Mouse (Mus musculus) cortical plate, adult 2 months (tissue): ENCODE data around the gene Cdc42bpa. TPM values are rescaled to one million over a fixed set of nuclear protein-coding genes. Genes with fewer than 3 reads are reported as not detected.

Experiments
- H3K27ac ChIP-seq: fragments of 200-500 bp; 2 replicates; pipeline ENCODE4 v1.5.1; 2012; ENCODE audit warnings: low read length, control low read depth, inconsistent platforms; ENCODE audit not compliant: insufficient read depth
- H3K4me1 ChIP-seq: fragments of 200-500 bp; 2 replicates; pipeline ENCODE4 v1.6.1; 2011; ENCODE audit warnings: low read length; ENCODE audit not compliant: control insufficient read depth, insufficient read depth
- H3K4me3 ChIP-seq: fragments of 200-500 bp; 2 replicates; pipeline ENCODE4 v1.5.1; 2011; ENCODE audit warnings: mild to moderate bottlenecking, low read length, control low read depth; ENCODE audit not compliant: insufficient read depth
- CTCF ChIP-seq: fragments of 200-500 bp; IDR thresholded peaks from 2 replicates; pipeline ENCODE4 v1.5.1; 2011; ENCODE audit warnings: mild to moderate bottlenecking, control low read depth, low read length; ENCODE audit not compliant: insufficient read depth; ENCODE audit errors: extremely low read depth
- POLR2A ChIP-seq: fragments of 200-500 bp; IDR thresholded peaks from 2 replicates; pipeline ENCODE4 v1.6.1; 2011; ENCODE audit warnings: mild to moderate bottlenecking, low read length, control low read depth; ENCODE audit not compliant: insufficient read depth; ENCODE audit errors: extremely low read depth
- polyA plus RNA-seq: library from polyadenylated mRNA; depleted of rRNA; stranded (reverse); fragments of >200 nt; gene quantifications from 2 replicates; pipeline ENCODE4 v1.2.3, GENCODE M21; 2012

Cdc42bpa gene
- polyA plus RNA-seq, 1 experiment, result 147 TPM

DNA sequence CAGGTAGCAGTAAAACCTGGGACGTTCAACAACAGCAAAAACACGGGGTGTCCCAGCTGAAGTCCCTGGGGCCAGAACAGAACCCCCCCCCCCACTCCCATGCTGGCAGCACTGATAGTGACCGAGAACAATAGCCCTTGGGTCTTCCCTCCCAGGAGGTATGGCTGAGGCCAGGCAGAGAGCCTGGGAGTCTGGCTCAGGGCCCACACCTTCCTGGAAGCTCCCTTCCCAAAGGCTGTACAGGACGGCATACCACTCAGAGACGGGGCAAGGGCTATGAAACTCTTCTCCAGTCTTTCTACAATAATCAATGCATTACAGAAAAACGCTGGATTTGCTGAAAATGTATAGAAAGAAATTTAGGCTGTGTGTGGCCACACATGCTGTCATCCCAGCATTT lies 214.4 kb downstream of the Cdc42bpa start:
- H3K4me3 ChIP-seq, result no peak overlapping the region
- TF ChIP-seq CTCF, result no peak
- no peak for TF ChIP-seq POLR2A
- no peaks in the 10 kb centered on the region for H3K4me1 ChIP-seq
- H3K27ac ChIP-seq, result no peak overlapping the region

DNA sequence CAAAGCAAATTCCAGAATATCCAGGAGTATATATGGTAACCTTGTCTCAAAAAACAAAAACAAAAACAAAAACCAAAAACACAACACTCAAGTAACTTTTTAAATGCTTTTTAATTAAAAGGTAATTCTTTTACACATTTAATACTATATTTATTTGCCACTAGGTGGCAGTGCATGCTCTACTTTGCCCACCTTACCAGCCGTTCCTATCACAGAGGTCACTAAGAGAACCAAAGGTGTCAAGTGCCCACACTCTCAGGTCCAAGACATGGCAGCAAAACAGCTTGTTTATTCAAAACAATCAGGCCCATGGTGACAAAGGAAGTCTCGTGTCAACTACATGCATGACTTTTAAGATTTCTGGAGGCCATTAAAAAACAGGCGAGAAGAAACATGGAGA lies 214.9 kb downstream of the Cdc42bpa start:
- no peak overlapping the region for H3K4me3 ChIP-seq
- H3K27ac ChIP-seq, result no peak overlapping the region
- H3K4me1 ChIP-seq, result no peaks in the 10 kb centered on the region
- TF ChIP-seq CTCF (peak; percentile 70), POLR2A (no peak)

DNA sequence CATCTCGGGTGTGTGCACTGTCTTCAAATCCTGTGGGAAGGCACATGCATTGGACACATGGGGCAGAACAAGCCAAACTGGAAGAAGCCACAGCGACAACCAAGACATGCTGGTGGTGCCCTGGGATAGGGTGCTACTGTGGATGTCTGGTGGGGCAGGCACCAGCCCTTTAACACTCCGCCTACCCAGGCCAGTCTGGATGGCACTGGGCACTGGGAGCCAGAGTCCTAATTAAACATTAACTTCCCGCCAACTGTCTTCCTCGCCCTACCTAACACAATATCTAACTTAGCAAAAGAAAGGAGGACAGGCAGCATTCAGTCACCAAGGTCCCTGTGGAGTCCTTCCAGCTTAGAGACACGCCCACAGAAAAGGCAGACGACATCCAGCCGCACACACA lies 215.4 kb downstream of the Cdc42bpa start:
- no peak for TF ChIP-seq POLR2A
- no peak for TF ChIP-seq CTCF
- no peak overlapping the region for H3K27ac ChIP-seq

GRCm38 (mm10) chr1:180176784-180177183 lies 216.5 kb downstream of the Cdc42bpa start:
- no peak overlapping the region for H3K27ac ChIP-seq
- TF ChIP-seq CTCF, result no peak
- TF ChIP-seq POLR2A, result no peak
- no peaks in the 10 kb centered on the region for H3K4me1 ChIP-seq
- H3K4me3 ChIP-seq, result no peak overlapping the region

More for the DNA sequence above, 215.4 kb downstream of the Cdc42bpa start:
- Histone ChIP-seq H3K4me1 (no peaks in the 10 kb centered on the region), H3K4me3 (no peak overlapping the region)

- H3K27ac ChIP-seq, result no peak overlapping the region
- H3K4me1 ChIP-seq, result no peaks in the 10 kb centered on the region
- TF ChIP-seq CTCF (no peak), POLR2A (no peak)
- H3K4me3 ChIP-seq, result no peak overlapping the region
Measured at GRCm38 (mm10) chr1:180178340-180178739, 218.1 kb downstream of the Cdc42bpa start.

- no peaks in the 10 kb centered on the region for H3K4me1 ChIP-seq
- no peak overlapping the region for H3K27ac ChIP-seq
- TF ChIP-seq POLR2A (no peak), CTCF (no peak)
- H3K4me3 ChIP-seq, result no peak overlapping the region
Measured at GRCm38 (mm10) chr1:180179100-180179499, 218.8 kb downstream of the Cdc42bpa start.

- TF ChIP-seq POLR2A (no peak), CTCF (no peak)
- Histone ChIP-seq H3K4me1 (no peaks in the 10 kb centered on the region), H3K27ac (no peak overlapping the region), H3K4me3 (no peak overlapping the region)
Measured at GRCm38 (mm10) chr1:180179840-180180239, 219.6 kb downstream of the Cdc42bpa start.

DNA sequence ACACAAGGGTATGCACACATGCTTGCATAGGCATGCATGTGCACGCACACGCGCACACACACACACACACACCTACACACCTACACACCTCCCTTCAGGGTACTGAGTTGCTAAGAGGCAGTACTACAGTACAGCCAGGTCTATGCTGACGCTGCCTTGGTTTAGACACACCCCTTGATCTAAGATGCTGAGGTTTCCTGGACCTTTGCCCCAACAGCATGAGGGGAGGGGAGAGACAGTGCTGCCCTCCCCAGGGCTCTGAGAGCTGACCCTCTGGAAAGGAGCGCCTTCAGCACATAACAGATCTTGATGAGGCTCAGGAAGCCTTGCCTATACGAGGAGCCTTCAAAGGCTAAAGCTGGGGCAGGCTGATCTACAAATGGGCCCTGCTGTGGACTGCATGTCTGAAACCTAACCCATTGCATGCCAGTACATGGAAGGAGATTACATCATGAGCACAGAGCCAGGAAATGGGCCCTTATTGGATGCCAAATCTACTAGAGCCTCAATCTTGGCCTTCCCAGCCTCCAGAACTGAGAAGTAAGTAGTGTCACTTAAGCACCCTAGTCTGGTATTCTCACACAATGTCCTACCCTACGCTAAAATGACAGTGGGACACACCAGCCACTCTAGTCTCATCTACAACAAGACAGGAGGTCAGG lies 221.2 kb downstream of the Cdc42bpa start:
- H3K4me3 ChIP-seq, result no peak overlapping the region
- TF ChIP-seq CTCF (no peak), POLR2A (no peak)
- no peak overlapping the region for H3K27ac ChIP-seq
- H3K4me1 ChIP-seq, result no peaks in the 10 kb centered on the region

GRCm38 (mm10) chr1:180181966-180182319 lies 221.7 kb downstream of the Cdc42bpa start:
- H3K27ac ChIP-seq, result no peak overlapping the region
- no peak overlapping the region for H3K4me3 ChIP-seq
- TF ChIP-seq CTCF (no peak), POLR2A (no peak)
- no peaks in the 10 kb centered on the region for H3K4me1 ChIP-seq

- no peak overlapping the region for H3K4me3 ChIP-seq
- TF ChIP-seq POLR2A, result no peak
- TF ChIP-seq CTCF, result no peak
- no peak overlapping the region for H3K27ac ChIP-seq
- H3K4me1 ChIP-seq, result no peaks in the 10 kb centered on the region
Measured at GRCm38 (mm10) chr1:180182731-180183130, 222.5 kb downstream of the Cdc42bpa start.
